Mouse (Mus musculus): ENCODE measurements at regions not wholly inside any gene's neighbourhood (a gene's known extent, or its start where the extent isn't known, plus 50 kb on each side); places are given as distances from the start of the nearest gene placed in this dataset.

- no peak overlapping the region for H3K4me3 ChIP-seq (ENCODE audit: low read depth, low read length)
- DNase-seq (ENCODE audit: low spot score): peak; percentile 85
- H3K27ac ChIP-seq (ENCODE audit: low read depth, low read length): peak overlapping the region; percentile 23; the same call in 1 of the 2 replicates
- H3K27me3 ChIP-seq (replicated peaks; ENCODE audit: control insufficient read depth, insufficient read depth, low read length): no peaks in the 10 kb centered on the region
- no peak overlapping the region for H3K4me2 ChIP-seq (ENCODE audit: low read length)
- no peaks in the 10 kb centered on the region for H3K36me3 ChIP-seq (ENCODE audit: control insufficient read depth, insufficient read depth, low read length)
- peak; percentile 62 for ATAC-seq
- no peak overlapping the region for H3K9ac ChIP-seq (ENCODE audit: low read length)
- peaks cover 27% of the 10 kb centered on the region for H3K4me1 ChIP-seq (ENCODE audit: control insufficient read depth, insufficient read depth, low read length)
- WGBS: 31% methylated on average over 5 of the region's 5 CpGs
- H3K9me3 ChIP-seq (replicated peaks; ENCODE audit: control insufficient read depth, low read length): no peaks in the 10 kb centered on the region
These were observed 64.0 kb downstream of the Il9r start for GRCm38 (mm10) chr11:32136066-32136465.

GRCm38 (mm10) chr11:32133996-32134395, 66.1 kb downstream of the Il9r start:
- Histone ChIP-seq H3K9ac (ENCODE audit: low read length) (no peak overlapping the region), H3K9me3 (replicated peaks; ENCODE audit: control insufficient read depth, low read length) (no peaks in the 10 kb centered on the region), H3K4me2 (ENCODE audit: low read length) (no peak overlapping the region), H3K27me3 (replicated peaks; ENCODE audit: control insufficient read depth, insufficient read depth, low read length) (no peaks in the 10 kb centered on the region), H3K27ac (ENCODE audit: low read depth, low read length) (no peak overlapping the region), H3K36me3 (ENCODE audit: control insufficient read depth, insufficient read depth, low read length) (no peaks in the 10 kb centered on the region), H3K4me1 (ENCODE audit: control insufficient read depth, insufficient read depth, low read length) (peaks cover 17% of the 10 kb centered on the region), H3K4me3 (ENCODE audit: low read depth, low read length) (no peak overlapping the region)
- 86% methylated on average over 7 of the region's 7 CpGs for WGBS
- ATAC-seq (no peak), DNase-seq (ENCODE audit: low spot score) (no peak)

GRCm38 (mm10) chr11:32132008-32132615, 68.0 kb downstream of the Il9r start:
- Histone ChIP-seq H3K4me1 (ENCODE audit: control insufficient read depth, insufficient read depth, low read length) (peaks cover 10% of the 10 kb centered on the region), H3K27me3 (replicated peaks; ENCODE audit: control insufficient read depth, insufficient read depth, low read length) (no peaks in the 10 kb centered on the region), H3K4me3 (ENCODE audit: low read depth, low read length) (no peak overlapping the region), H3K36me3 (ENCODE audit: control insufficient read depth, insufficient read depth, low read length) (no peaks in the 10 kb centered on the region), H3K4me2 (ENCODE audit: low read length) (no peak overlapping the region), H3K9me3 (replicated peaks; ENCODE audit: control insufficient read depth, low read length) (no peaks in the 10 kb centered on the region), H3K27ac (ENCODE audit: low read depth, low read length) (no peak overlapping the region), H3K9ac (ENCODE audit: low read length) (no peak overlapping the region)
- peak; percentile 39 for DNase-seq (ENCODE audit: low spot score)
- no peak for ATAC-seq
- WGBS: 86% methylated on average over 3 of the region's 3 CpGs

GRCm38 (mm10) chr11:32128551-32128950, 71.5 kb downstream of the Il9r start:
- 60% methylated on average over 7 of the region's 7 CpGs for WGBS
- Histone ChIP-seq H3K9me3 (replicated peaks; ENCODE audit: control insufficient read depth, low read length) (no peaks in the 10 kb centered on the region), H3K4me1 (ENCODE audit: control insufficient read depth, insufficient read depth, low read length) (peaks cover 13% of the 10 kb centered on the region), H3K4me3 (ENCODE audit: low read depth, low read length) (no peak overlapping the region), H3K4me2 (ENCODE audit: low read length) (no peak overlapping the region), H3K27ac (ENCODE audit: low read depth, low read length) (no peak overlapping the region), H3K27me3 (replicated peaks; ENCODE audit: control insufficient read depth, insufficient read depth, low read length) (no peaks in the 10 kb centered on the region), H3K9ac (ENCODE audit: low read length) (no peak overlapping the region), H3K36me3 (ENCODE audit: control insufficient read depth, insufficient read depth, low read length) (no peaks in the 10 kb centered on the region)
- ATAC-seq: no peak
- no peak for DNase-seq (ENCODE audit: low spot score)

GRCm38 (mm10) chr11:32128018-32128417, 72.1 kb downstream of the Il9r start:
- Histone ChIP-seq H3K36me3 (ENCODE audit: control insufficient read depth, insufficient read depth, low read length) (no peaks in the 10 kb centered on the region), H3K4me2 (ENCODE audit: low read length) (no peak overlapping the region), H3K9me3 (replicated peaks; ENCODE audit: control insufficient read depth, low read length) (no peaks in the 10 kb centered on the region), H3K27ac (ENCODE audit: low read depth, low read length) (no peak overlapping the region), H3K4me1 (ENCODE audit: control insufficient read depth, insufficient read depth, low read length) (peaks cover 13% of the 10 kb centered on the region), H3K9ac (ENCODE audit: low read length) (no peak overlapping the region), H3K4me3 (ENCODE audit: low read depth, low read length) (no peak overlapping the region), H3K27me3 (replicated peaks; ENCODE audit: control insufficient read depth, insufficient read depth, low read length) (no peaks in the 10 kb centered on the region)
- 73% methylated on average over 3 of the region's 3 CpGs for WGBS
- DNase-seq (ENCODE audit: low spot score) (no peak), ATAC-seq (no peak)

- Histone ChIP-seq H3K4me2 (ENCODE audit: low read length) (no peak overlapping the region), H3K4me1 (ENCODE audit: control insufficient read depth, insufficient read depth, low read length) (peaks cover 13% of the 10 kb centered on the region), H3K27me3 (replicated peaks; ENCODE audit: control insufficient read depth, insufficient read depth, low read length) (no peaks in the 10 kb centered on the region), H3K9me3 (replicated peaks; ENCODE audit: control insufficient read depth, low read length) (no peaks in the 10 kb centered on the region), H3K27ac (ENCODE audit: low read depth, low read length) (0 out of 2 replicates have a peak overlapping the region, but pooled peaks have one; percentile 15), H3K4me3 (ENCODE audit: low read depth, low read length) (no peak overlapping the region), H3K9ac (ENCODE audit: low read length) (no peak overlapping the region), H3K36me3 (ENCODE audit: control insufficient read depth, insufficient read depth, low read length) (no peaks in the 10 kb centered on the region)
- peak; percentile 61 for DNase-seq (ENCODE audit: low spot score)
- peak; percentile 72; the same call in 1 of the 2 replicates for ATAC-seq
- WGBS: 47% methylated on average over 7 of the region's 7 CpGs
These were observed 72.7 kb downstream of the Il9r start for GRCm38 (mm10) chr11:32127401-32127817.

GRCm38 (mm10) chr11:32126786-32127185, 73.3 kb downstream of the Il9r start:
- H3K36me3 ChIP-seq (ENCODE audit: control insufficient read depth, insufficient read depth, low read length): no peaks in the 10 kb centered on the region
- no peak overlapping the region for H3K4me3 ChIP-seq (ENCODE audit: low read depth, low read length)
- H3K27me3 ChIP-seq (replicated peaks; ENCODE audit: control insufficient read depth, insufficient read depth, low read length): no peaks in the 10 kb centered on the region
- peak; percentile 21; the same call in 1 of the 2 replicates for ATAC-seq
- no peak overlapping the region for H3K9ac ChIP-seq (ENCODE audit: low read length)
- peak overlapping the region; percentile 46; the same call in 1 of the 2 replicates for H3K27ac ChIP-seq (ENCODE audit: low read depth, low read length)
- no peak for DNase-seq (ENCODE audit: low spot score)
- no peaks in the 10 kb centered on the region for H3K9me3 ChIP-seq (replicated peaks; ENCODE audit: control insufficient read depth, low read length)
- 93% methylated on average over 1 of the region's 1 CpGs for WGBS
- H3K4me1 ChIP-seq (ENCODE audit: control insufficient read depth, insufficient read depth, low read length): peaks cover 13% of the 10 kb centered on the region
- no peak overlapping the region for H3K4me2 ChIP-seq (ENCODE audit: low read length)

- ATAC-seq (no peak), DNase-seq (ENCODE audit: low spot score) (no peak)
- 61% methylated on average over 5 of the region's 5 CpGs for WGBS
- Histone ChIP-seq H3K27me3 (replicated peaks; ENCODE audit: control insufficient read depth, insufficient read depth, low read length) (no peaks in the 10 kb centered on the region), H3K27ac (ENCODE audit: low read depth, low read length) (peak overlapping the region; percentile 58), H3K36me3 (ENCODE audit: control insufficient read depth, insufficient read depth, low read length) (no peaks in the 10 kb centered on the region), H3K9me3 (replicated peaks; ENCODE audit: control insufficient read depth, low read length) (no peaks in the 10 kb centered on the region), H3K4me1 (ENCODE audit: control insufficient read depth, insufficient read depth, low read length) (peaks cover 13% of the 10 kb centered on the region), H3K4me2 (ENCODE audit: low read length) (no peak overlapping the region), H3K9ac (ENCODE audit: low read length) (no peak overlapping the region), H3K4me3 (ENCODE audit: low read depth, low read length) (no peak overlapping the region)
These were observed 73.8 kb downstream of the Il9r start for GRCm38 (mm10) chr11:32126311-32126698.

- Histone ChIP-seq H3K9ac (ENCODE audit: low read length) (no peak overlapping the region), H3K27me3 (replicated peaks; ENCODE audit: control insufficient read depth, insufficient read depth, low read length) (no peaks in the 10 kb centered on the region), H3K36me3 (ENCODE audit: control insufficient read depth, insufficient read depth, low read length) (no peaks in the 10 kb centered on the region), H3K4me2 (ENCODE audit: low read length) (no peak overlapping the region), H3K27ac (ENCODE audit: low read depth, low read length) (peak overlapping the region; percentile 58), H3K9me3 (replicated peaks; ENCODE audit: control insufficient read depth, low read length) (no peaks in the 10 kb centered on the region), H3K4me3 (ENCODE audit: low read depth, low read length) (no peak overlapping the region), H3K4me1 (ENCODE audit: control insufficient read depth, insufficient read depth, low read length) (peaks cover 13% of the 10 kb centered on the region)
- DNase-seq (ENCODE audit: low spot score): peak; percentile 33
- WGBS: 46% methylated on average over 11 of the region's 11 CpGs
- no peak for ATAC-seq
These were observed 74.3 kb downstream of the Il9r start for GRCm38 (mm10) chr11:32125586-32126310.

All from forebrain, embryonic 14.5 days (tissue).